Mouse (Mus musculus) heart, adult 2 months (tissue): ENCODE results near the gene Ttyh1. TPM values are rescaled to one million over a fixed set of nuclear protein-coding genes. Genes with fewer than 3 reads are reported as not detected.
"Not testable (repeated sequence)": the region's sequence is repeated elsewhere in the genome, so short reads cannot be mapped to it uniquely, and the experiment has no call there.

Source experiments
- DNase-seq, 2 experiments: peaks; one replicate each; pipeline ENCODE4 v3.0.0; 2021
- H3K27ac ChIP-seq: fragments of 200-600 bp; 2 replicates; pipeline ENCODE4 v1.8.1; 2022
- H3K27me3 ChIP-seq: fragments of 200-500 bp; 2 replicates; pipeline ENCODE4 v1.6.1; 2012; ENCODE audit warnings: mild to moderate bottlenecking, low read length, inconsistent platforms, mixed read lengths; ENCODE audit not compliant: control insufficient read depth, insufficient read depth
- H3K36me3 ChIP-seq: fragments of 200-500 bp; 2 replicates; pipeline ENCODE4 v1.6.1; 2012; ENCODE audit warnings: low read length, inconsistent platforms; ENCODE audit not compliant: control insufficient read depth, insufficient read depth
- H3K4me1 ChIP-seq: fragments of 200-500 bp; 2 replicates; pipeline ENCODE4 v1.6.1; 2011; ENCODE audit warnings: low read length; ENCODE audit not compliant: control insufficient read depth, insufficient read depth
- H3K4me3 ChIP-seq: fragments of 200-600 bp; 2 replicates; pipeline ENCODE4 v1.8.1; 2022
- H3K79me2 ChIP-seq: fragments of 200-500 bp; replicated peaks from 2 replicates; pipeline ENCODE4 v1.6.1; 2012; ENCODE audit warnings: mild to moderate bottlenecking, inconsistent platforms, low read length, moderate library complexity, mixed read lengths; ENCODE audit not compliant: control insufficient read depth, insufficient read depth
- H3K9ac ChIP-seq: fragments of 200-500 bp; 2 replicates; pipeline ENCODE4 v1.6.1; 2012; ENCODE audit warnings: low read depth, mild to moderate bottlenecking, control low read depth, inconsistent platforms, low read length, mixed read lengths
- CTCF ChIP-seq: fragments of 200-600 bp; IDR thresholded peaks from 2 replicates; pipeline ENCODE4 v1.8.1; 2022; ENCODE audit warnings: antibody characterized with exemption, mild to moderate bottlenecking, moderate library complexity
- EP300 ChIP-seq: fragments of 200-500 bp; IDR thresholded peaks from 2 replicates; pipeline ENCODE4 v1.6.1; 2011; ENCODE audit warnings: low read depth, low read length, control low read depth; ENCODE audit not compliant: insufficient read depth
- POLR2A ChIP-seq: fragments of 200-500 bp; IDR thresholded peaks from 2 replicates; pipeline ENCODE4 v1.6.1; 2011; ENCODE audit warnings: mild to moderate bottlenecking, low read depth, low read length, control low read depth; ENCODE audit not compliant: insufficient read depth
- WGBS: fragments of 180-500 bp; shearing (Covaris S2); methylation state at CpG from one replicate; pipeline ENCODE4 v1.1.7; 2018; 5-methylcytosine and 5-hydroxymethylcytosine counted together
- intact Hi-C: fragments of 180-260 bp; cut with DNase I; formaldehyde crosslinking; loops from one replicate; pipeline ENCODE4 v1.15.1; 2025
- polyA plus RNA-seq: library from polyadenylated mRNA; depleted of rRNA; stranded (reverse); fragments of >200 nt; gene quantifications from 2 replicates; pipeline ENCODE4 v1.2.3, GENCODE M21; 2012
- total RNA-seq, 2 experiments: library from RNA; stranded (reverse); gene quantifications; 2 replicates each; pipeline ENCODE4 v1.2.3; 2021

Gene Ttyh1
- total and polyA plus RNA-seq, 3 experiments = 0.91 to 5.1 (median 2.6) TPM

- intact Hi-C loops = loop anchor here (10.0 kb wide), 1 partner anchor 650 kb away; no protein-coding TSS in a partner anchor
- WGBS = 56% methylated on average over 5 of the region's 5 CpGs
- H3K27ac ChIP-seq = no peak overlapping the region
- no peak for DNase-seq
- no peak for TF ChIP-seq EP300
- no peak for TF ChIP-seq CTCF
- no peak for TF ChIP-seq POLR2A
- H3K36me3 ChIP-seq = no peaks in the 10 kb centered on the region
- no peaks in the 10 kb centered on the region for H3K27me3 ChIP-seq
- no peak overlapping the region for H3K9ac ChIP-seq
- H3K79me2 ChIP-seq = no peaks in the 10 kb centered on the region
- H3K4me1 ChIP-seq = no peaks in the 10 kb centered on the region; the same call in 1 of the 2 replicates
- no peak overlapping the region for H3K4me3 ChIP-seq
Observed at GRCm38 (mm10) chr7:4154356-4154755, 35.1 kb downstream of the Ttyh1 start.

DNA sequence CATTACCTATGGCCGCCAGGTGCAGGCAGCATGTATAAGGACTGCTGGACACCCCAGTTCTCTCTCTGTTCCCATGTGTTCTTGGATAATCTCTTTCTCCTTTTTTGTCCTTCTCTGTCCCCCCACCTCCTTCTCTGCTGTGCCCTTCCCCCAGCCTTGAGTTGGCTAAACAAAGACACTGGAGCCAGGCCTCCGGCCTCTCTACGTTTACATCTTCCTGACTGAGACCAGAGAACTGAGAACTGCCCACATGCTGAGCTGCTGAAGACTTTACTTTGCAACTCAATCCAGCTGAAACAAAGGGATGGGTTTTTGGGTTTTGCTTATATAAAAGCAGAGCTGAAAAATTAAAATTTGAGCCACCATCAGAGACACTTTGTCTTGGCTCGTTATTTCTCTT, 35.8 kb downstream of the Ttyh1 start:
- intact Hi-C loops = loop anchor here (10.0 kb wide), 1 partner anchor 650 kb away; no protein-coding TSS in a partner anchor
- no peak for DNase-seq
- H3K9ac ChIP-seq = no peak overlapping the region
- H3K27me3 ChIP-seq = no peaks in the 10 kb centered on the region
- no peaks in the 10 kb centered on the region; the same call in 1 of the 2 replicates for H3K4me1 ChIP-seq
- 54% methylated on average over 4 of the region's 4 CpGs for WGBS
- TF ChIP-seq POLR2A (no peak), EP300 (no peak), CTCF (no peak)
- no peaks in the 10 kb centered on the region for H3K36me3 ChIP-seq
- H3K4me3 ChIP-seq = no peak overlapping the region
- H3K27ac ChIP-seq = no peak overlapping the region
- H3K79me2 ChIP-seq = no peaks in the 10 kb centered on the region

GRCm38 (mm10) chr7:4161596-4161995, 42.4 kb downstream of the Ttyh1 start:
- intact Hi-C loops, H3K79me2 ChIP-seq, H3K27me3 ChIP-seq, H3K27ac ChIP-seq, DNase-seq, H3K9ac ChIP-seq, H3K4me1 ChIP-seq, H3K36me3 ChIP-seq, H3K4me3 ChIP-seq: not testable (repeated sequence)
- 97% methylated on average over 4 of the region's 4 CpGs for WGBS
- peak; percentile 28 for TF ChIP-seq CTCF

GRCm38 (mm10) chr7:4163571-4164072, 44.4 kb downstream of the Ttyh1 start:
- intact Hi-C loops = loop anchor here (2.0 kb wide), 1 partner anchor 13 kb away; the partner anchor contains the start of gene Leng9
- Histone ChIP-seq H3K4me1 (peaks cover 1% of the 10 kb centered on the region; the same call in 1 of the 2 replicates), H3K27ac (peak overlapping the region; percentile 80), H3K4me3 (peak overlapping the region; percentile 57), H3K9ac (peak overlapping the region; percentile 64), H3K36me3 (no peaks in the 10 kb centered on the region), H3K27me3 (no peaks in the 10 kb centered on the region), H3K79me2 (no peaks in the 10 kb centered on the region)
- WGBS = 1% methylated on average over 11 of the region's 11 CpGs
- peak in 1 of 2 experiments; percentile 29 for DNase-seq
- no peak for TF ChIP-seq CTCF
- TF ChIP-seq POLR2A = no peak
- TF ChIP-seq EP300 = no peak

- peak within 1 kb of the TSS; percentile 57 for H3K4me3 ChIP-seq
- TF ChIP-seq EP300 (no peak), POLR2A (peak; percentile 40; the same call in 1 of the 2 replicates)
- H3K27me3 ChIP-seq = no peaks in the 10 kb centered on the region
- H3K79me2 ChIP-seq = no peaks in the 10 kb centered on the region
- H3K4me1 ChIP-seq = peaks cover 1% of the 10 kb centered on the region; the same call in 1 of the 2 replicates
- intact Hi-C loops = loop anchor here (2.0 kb wide), 1 partner anchor 13 kb away; the partner anchor contains the start of gene Leng9
- peak; percentile 69 to 75 for DNase-seq
- under 1% methylated on average over 20 of the region's 20 CpGs for WGBS
- H3K36me3 ChIP-seq = no peaks in the 10 kb centered on the region
- peak within 1 kb of the TSS; percentile 80 for H3K27ac ChIP-seq
- H3K9ac ChIP-seq = peak within 1 kb of the TSS; percentile 64
Observed at GRCm38 (mm10) chr7:4164090-4164910, 45.1 kb downstream of the Ttyh1 start, which contains the start of gene Cdc42ep5. Gene Cdc42ep5, minus strand, starts transcription at chr7:4164860.
